Mouse (Mus musculus) NIH3T3 (cell line): ENCODE measurements at regions not wholly inside any gene's neighbourhood (a gene's known extent, or its start where the extent isn't known, plus 50 kb on each side); places are given as distances from the start of the nearest gene placed in this dataset.

Experiments used
- DNase-seq: peaks from one replicate; pipeline ENCODE4 v3.0.0-alpha.2; 2012; ENCODE audit warnings: low read depth

DNA sequence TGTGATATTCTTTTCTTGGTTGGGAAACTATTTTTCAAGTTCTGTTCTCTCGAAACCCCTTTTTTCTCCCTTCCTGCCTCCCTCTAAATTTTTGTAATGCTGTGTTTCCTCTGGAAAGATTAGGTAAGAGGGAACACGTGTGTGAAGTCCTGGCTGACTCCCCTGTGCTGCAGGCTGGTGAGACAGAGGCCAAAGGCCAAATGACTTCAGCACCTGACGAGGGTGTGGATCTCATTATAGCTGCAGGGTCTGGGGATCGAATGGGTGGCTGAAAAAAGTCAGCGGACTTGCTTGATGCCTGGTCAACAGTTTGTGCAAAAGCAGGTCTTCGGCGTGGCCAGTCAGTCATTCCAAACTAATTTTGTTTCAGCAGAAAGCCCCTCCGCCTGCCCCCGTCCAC is 159.1 kb downstream of the En1 start:
- no peak for DNase-seq

DNA sequence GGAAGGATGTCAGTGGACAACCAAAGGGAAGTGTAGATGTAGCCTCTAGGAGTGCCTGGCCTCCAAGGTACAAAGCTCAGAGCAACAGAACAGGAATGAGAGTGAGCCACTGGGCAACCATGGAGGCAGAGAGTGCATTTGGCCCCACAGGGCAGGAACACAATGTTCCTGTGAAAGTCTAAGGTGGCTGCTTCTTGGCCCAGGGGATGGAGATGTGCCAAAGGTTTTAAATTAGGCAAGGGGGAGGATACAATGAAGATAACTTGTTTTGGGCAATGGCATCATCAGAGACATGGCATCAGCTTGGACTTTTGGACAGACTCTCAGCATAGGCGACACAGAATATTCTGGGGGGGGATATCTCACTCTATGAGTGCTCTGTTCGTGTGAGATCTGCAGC is 160.3 kb downstream of the En1 start:
- no peak for DNase-seq

DNA sequence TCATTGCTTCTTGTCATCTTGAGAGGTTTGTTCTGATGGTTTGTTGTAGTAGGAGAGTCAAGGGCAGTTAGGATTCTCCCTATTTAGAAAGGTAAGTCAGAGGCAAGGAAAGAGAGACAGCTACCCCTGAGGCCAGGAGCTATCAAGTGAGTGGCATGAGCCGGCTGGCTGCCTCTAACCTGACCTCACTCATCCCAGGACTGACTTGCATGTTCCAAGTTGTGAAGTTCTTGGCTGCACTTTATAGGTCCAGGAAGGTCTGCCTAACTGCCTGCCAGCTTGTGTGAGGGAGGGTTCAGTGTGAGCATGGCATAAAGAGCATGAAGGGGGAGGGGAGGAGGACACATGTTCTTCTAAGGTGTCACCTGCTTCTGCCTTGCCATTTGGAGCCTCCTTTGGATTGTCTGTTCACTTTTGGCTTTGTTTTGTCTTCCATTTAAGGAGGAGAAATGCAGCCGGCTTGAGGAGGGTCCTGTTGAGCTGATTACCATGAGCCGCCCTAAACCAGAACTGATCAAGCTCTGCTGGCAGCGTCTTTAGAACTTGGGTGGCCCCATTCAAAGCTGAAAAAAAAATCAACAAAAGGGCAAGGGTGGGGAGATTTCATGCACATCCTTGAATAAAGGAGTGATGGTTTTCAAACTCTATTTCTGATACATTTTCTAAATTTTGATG is 160.8 kb downstream of the En1 start:
- no peak for DNase-seq

DNA sequence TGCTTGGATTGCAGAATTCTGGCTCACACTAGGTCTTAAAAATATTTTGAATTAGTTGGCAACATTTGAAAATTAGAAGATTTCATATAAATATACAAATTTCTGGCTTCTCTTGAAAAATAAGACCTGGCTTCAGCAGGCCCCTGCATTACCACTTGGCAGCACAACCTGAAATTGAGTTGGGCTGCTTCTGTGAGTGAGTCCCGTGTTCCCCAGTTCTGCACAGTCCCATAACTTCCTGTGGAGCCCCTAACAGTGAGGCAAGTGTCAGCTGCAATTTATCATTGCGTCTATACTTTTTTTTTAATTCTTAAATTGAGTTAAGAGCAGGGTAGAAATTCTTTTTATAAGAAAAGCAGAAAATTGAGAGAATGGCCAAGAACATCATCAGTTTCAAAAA is 164.8 kb downstream of the En1 start:
- no peak for DNase-seq

DNA sequence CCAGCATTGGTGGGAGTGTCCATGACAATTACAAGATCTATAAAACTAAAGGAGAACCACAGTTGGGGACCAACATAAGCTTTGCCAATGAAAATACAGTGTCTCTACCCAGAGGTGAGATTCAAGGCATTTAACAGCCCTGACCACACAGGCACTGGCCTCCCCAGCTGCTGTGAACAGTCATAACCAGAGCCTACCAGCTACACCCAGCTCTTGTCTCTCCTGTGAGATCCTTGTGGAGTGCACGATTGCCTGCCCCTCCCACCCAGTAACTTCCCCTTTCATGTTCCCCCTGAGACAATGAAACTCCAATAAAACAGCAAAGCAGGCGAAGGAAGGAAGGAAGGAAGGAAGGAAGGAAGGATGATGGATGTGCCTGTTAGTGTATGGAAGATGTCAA is 169.1 kb downstream of the En1 start:
- no peak for DNase-seq

DNA sequence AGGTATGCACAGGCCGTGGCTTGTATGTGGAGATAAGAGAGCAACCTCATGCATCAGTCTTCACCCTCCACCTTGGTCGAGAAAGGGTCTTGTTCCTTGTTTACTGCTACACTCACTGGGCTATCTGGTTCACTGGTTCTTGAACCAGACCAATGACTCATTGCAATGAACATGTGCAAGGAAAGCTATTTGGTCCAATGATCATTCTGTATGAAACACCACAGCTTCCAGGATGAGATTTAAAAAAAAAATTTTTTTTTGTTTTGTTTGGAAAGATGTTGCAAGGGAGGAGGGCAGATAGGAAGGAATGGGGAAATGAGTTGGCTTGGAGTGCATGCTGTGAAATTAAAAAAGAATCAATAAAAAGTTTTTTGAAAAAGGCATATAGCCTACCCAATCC is 174.7 kb downstream of the En1 start:
- DNase-seq: peak; percentile 64

DNA sequence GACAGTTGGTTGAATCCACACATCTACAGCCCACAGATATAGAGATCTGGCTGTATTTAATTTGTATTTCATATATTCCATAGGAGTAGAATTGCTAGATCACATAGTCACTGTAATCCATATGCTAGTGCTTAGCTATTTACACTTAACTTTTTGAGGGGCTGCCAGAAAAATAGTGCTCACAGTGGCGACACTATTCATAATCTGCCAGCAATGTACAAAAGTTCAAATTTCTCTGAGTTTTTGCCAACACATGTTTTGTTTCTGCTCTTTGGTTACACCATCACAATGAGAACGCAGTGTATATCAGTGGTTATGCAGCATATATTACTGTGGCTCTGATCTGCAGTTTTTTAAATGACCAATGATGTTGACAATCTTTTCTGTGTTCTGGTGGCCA is 175.2 kb downstream of the En1 start:
- DNase-seq: peak; percentile 76

DNA sequence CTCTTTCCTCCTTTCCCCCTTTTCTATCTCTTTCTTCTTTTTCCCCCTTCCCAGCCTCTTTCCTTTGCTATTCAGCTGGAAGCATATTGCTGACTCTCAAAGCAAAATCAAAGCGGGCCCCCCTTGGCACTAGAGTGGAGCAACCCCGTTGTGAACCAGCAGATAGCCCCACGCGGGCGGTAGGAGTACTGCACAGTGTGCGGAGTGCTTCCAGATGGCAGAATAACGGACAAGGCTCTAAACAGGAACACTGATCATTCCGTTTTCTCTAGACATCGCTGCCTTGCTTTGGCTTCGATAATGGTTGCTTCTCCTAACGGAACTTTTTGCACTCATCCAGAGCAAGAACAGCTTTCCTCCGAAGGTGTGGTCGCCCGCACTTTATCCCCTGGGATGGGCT is 193.0 kb downstream of the En1 start:
- no peak for DNase-seq

DNA sequence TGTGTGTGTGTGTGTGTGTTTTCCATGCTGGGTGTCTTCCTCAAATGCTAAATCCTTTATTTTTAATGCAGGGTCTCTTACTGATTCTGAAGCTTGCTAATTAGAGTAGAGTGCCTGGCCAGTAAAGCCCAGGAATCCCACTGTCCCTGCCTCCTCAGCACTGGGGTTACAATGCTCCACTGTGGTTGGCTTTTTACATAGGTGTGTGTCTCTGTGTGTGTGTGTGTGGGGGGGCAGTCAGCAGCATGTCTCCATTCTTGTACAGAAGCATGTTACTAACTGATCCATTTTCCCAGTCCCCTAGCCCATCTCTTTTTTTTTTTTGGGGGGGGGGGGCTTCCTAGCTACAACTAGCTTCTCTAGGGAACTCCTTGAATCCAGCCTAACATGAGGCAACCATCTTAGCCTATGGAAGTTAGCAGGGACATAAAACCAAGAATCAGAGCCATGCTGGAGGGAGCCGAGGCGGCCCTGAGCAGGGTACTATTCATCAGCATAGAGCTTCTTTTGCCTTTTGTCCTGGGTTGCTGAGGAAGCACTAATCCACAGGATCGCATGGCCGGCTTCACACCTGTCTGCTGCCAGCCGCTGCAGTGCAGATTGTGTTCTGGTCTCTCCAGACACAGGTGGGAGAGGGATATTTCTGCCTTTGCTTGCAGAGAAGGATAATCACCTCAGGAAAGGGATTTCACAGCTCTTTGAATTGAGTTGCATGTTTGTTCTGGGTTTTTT is 199.2 kb downstream of the En1 start:
- no peak for DNase-seq

DNA sequence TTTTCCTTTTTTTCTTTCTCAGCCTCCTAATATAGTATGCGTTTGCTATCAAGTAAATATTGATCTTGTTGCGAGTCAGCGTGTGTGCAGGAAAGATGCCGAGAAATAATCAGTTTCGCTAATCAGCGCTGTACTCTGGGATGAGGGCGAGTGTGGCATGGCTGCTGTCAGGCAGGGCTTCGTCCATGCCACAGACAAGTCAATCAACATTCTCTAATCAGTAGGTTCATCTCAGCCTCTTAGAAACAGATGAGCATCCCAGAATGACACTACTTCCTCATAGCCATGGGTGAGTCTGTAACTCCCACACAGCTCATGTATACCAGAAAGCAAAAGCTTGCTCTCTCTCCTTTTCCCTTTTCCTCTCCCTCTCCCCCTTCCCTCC is 199.8 kb downstream of the En1 start:
- DNase-seq: no peak

DNA sequence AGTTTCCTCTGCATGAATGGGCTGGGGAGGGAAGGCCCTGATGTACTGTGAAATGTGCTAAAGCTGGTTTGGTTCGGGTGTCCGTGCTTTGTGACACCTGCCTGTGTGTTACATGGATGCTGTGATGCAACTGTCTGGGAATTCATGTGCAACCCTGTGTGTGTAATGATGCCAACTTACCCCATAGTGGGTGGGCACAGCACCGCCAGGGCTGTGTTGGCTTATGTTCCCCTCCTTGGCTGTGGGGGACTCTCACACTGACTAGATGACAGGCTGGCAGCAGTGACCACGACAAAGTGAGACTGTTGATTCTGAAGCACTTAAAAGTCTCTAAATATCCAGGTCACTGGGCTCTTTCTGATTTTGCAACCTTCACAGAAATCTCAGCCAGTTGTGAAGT is 212.2 kb downstream of the En1 start:
- DNase-seq: no peak

DNA sequence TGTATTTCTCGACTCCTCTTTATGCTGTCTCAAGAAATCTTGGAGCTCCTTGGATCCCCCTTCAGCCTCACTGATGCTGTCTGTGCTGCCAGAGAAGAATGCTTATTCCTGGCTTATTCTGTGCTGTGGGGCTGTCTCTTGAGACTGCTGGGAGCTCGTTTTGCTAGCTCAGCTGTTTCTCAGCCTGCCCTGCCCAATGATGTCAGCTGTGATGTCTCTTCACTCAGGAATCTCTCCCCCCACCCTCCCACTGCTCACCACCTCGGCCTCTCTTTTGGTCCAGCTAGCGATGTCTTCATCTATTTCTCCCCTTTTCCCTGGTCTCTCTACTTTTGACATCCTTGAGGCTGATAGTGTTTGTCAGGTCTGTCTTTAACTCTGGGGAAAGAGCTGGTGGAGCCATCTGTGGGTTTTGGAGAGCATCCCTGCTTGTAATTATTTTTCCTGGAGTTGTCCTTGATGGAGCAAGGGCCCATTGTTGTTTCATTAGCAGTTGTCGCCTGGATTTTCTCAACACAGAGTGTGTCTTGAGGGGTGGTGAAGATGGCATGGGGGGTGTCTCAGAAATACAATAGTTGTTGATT is 214.1 kb downstream of the En1 start:
- peak; percentile 69 for DNase-seq

DNA sequence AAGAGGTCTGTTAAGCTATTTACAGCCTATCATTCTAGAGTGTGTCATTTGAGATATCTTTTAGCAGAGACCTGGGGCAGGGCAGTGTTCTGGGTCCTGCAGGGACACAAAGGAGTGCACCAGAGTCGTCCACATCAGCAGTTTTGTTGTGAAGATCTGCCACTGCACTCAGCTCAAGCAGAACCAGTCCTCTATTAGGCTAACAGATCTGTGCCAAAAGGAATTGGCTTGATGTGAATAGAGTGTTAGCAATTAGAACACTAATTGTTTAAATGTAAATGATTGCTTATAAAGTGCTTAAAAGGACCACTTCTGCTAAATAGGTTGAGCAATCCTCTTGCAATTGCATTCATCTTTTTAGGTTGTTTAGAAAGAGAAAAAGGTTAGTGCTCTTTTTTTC is 215.3 kb downstream of the En1 start:
- no peak for DNase-seq

DNA sequence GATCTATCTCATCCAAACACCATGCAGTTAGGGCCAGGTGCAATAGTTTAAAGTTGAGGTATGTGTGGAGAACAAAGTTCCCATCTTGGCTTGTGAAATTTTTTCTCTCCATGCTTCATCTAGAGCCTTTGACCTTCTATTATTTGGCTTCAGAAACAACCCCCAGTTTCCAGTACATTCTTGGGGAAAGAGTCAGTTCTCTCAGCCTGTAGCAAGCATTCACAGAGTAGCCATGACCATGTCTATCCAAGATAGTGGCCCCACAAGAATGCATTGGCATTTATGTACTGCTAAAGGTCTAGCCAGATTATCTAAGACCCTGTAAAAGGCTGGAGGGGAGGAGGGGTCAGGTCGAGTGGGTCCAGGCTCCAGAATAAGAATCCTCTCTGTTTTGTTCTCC is 229.8 kb downstream of the En1 start:
- peak; percentile 58 for DNase-seq

DNA sequence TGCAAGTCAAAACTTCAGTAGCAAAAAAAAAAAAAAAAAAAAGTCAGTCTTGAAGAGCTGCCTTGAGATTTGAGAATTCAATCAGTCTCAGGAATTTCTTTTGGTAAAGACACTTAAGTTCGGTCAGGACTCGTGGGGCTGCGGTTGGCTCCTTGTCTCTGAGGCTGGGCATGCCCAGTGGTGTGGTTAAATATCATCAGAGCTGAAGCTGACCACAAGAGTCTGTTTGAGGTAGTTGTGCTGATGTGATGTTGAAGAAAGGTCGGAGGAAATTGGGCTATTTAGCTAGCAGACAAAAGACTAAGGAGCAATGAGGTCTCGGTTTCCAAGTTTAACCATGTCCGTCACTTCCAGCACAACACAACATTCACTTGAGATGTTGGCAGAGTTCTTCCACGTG is 240.4 kb downstream of the En1 start:
- DNase-seq: no peak

DNA sequence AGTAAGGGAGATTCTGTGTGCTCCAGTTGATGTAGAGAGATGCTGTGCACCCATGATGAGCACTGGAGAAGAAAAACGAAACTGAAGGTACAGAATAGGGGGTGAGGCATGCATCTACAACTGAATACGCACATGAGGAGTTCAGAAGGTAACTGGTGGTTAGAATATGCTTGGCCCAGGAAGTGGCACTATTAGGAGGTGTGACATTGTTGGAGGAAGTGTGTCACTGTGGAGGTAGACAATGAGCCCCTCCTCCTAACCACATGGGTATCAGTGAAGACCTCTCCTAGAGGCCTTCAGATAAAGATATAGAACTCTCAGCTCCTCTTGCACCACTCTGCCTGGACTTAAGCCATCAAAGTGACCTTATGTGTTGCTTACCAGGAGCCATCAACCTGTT is 243.9 kb downstream of the En1 start:
- no peak for DNase-seq

DNA sequence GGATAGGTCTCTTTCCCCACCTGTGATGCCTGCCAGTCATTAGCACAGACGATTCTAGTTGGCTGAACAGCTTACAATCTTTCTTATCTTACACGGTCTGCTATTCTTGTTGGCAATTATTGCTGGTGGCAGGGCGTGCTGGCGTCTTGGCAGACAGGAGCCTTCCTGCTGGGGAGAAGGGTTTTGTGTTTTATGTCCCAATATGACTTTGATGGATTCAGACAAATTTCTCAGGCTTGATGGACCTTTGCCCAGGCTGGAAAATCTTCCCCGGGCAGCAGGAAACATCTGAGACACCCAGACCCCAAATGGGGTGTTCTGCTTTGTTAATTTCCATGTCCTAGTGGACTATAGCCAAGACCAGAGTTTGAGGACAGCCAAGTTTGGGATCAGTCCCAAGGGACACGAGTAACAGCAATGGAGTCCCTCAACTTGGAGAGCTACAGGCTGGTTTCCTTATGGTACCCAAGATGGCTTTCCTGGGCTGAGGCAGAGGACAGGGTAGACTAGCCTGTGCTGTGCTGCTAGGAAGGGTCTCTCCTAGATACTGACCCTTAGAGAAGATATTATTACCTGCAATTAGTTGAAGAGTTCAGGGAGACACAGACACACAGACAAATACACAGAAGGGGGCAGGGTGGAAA is 249.8 kb downstream of the En1 start:
- no peak for DNase-seq

DNA sequence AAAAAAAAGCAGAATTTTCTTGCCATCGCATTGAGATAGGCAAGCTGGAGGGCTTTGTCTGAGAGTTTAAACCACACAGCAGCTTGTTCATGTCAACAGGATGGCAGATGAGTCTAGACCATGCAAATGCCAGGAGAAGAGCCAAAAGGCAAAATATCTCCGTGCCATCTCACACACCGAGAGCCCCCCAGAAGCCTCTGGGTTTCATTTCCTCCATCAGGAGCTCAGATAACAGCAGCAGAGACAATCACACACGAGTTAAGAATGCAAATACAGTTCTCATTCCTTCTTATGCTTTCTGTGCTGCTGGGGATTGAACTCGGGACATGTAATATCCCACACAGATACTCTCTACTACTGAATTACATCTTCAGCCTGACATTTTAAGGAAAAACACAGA is 255.3 kb downstream of the En1 start:
- no peak for DNase-seq

DNA sequence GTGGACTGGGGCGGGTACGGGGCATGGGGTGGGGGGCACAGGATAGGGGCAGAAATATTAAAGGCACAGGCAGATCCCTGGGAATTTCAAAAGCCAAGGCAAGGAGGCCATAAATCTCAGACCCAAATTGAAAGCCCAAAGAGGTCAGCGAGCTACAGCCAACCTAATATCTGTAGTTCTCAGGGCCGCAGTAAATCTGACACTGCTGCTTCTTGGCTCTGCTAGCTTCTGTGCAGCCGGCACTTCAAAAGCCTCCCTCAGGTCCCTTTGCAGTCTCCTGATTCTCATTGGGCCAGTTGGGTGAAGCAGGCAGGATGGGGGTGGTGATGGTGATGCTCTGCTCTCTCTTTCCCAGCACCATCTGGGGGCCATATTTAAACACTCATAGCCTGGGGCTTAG is 257.3 kb downstream of the En1 start:
- no peak for DNase-seq

DNA sequence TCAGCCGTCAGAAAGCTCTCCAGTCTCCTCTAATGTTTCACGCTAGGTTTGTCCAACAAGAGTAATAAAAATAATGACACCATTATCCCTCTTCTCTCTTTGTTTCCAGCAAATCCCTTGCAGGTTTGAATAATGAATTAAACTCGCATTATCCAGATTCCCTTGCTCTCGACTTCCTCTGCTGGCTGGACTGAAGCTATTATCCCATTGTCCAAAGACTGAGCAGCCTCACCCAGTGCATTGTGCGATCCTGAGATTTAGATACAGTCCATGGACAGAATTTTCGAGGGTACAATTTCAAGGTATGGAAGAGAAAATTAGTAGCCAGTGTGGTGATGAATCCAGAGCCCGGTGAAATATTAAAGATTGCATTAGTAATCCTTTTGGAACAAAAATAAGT is 270.3 kb downstream of the En1 start:
- no peak for DNase-seq

DNA sequence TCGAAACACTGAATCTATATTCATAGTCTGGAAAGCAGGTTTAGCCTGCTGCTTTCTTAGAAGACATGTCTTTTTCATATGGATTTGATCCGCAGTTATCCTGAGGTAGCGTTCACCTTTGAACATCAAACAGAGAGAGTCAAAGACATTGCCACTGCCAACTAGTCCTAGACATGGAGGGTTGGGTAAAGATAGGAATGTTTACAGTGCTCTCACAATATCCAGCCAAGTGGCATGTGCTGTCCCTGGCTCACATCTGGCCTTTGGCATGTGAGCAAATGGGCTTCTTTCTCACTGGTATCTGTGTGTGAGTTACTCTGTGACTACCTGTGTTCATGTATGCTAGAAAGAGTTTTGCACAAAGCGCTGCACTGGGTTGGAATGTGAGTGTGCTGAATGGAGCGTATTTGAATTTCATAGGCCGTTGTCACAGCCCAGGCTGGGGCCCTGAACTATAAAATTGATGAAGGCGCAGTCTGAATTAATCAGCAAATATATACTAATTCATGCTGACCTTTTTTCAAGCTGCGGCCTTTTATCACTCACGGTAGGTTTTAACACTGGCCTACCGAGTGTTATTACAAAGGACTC is 280.8 kb downstream of the En1 start:
- no peak for DNase-seq

DNA sequence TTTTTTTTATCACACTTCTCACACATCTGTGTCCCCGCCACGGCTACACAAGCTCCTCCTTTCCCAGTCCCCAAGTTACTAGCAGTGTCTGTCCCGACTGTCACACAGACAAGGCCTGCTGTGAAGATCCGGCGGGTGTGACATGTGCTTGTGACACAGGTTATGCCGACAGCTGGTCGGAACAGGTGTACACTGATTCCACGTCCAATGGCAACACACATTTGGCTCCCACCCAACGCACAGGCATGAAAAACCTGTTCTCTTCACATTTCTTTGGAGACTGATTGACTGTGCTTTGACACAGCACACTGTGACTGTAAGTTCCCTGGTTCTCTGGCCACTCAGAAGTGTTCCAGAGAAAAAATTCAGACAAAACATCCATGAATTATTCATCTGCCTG is 281.4 kb downstream of the En1 start:
- no peak for DNase-seq

DNA sequence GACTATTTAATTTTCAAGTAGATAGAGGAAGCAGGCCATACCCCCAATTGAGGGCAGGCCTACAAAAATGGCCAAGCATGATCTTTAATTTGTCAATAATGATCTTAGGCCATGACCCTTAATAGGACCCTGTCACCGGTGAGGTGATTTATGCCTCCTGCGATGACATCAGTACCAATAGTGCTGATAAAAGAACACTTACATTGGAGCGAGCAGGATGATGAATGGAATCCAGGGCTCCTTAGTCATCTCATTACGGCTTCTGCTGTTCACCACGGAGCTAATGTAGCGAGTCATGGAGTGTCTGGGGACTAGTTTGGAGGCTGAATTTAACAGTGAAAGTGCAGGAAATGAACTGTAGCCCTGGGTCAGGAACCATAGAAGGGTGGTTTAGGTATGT is 308.6 kb downstream of the En1 start:
- peak; percentile 85 for DNase-seq
